Mouse (Mus musculus) embryonic facial prominence, embryonic 15.5 days (tissue): ENCODE data around the gene Inpp4a. TPM values are rescaled to one million over a fixed set of nuclear protein-coding genes. Genes with fewer than 3 reads are reported as not detected.

Experiments
- ATAC-seq: fragments of 200-750 bp; cut with Nextera tagmentation; 2 replicates; pipeline ENCODE4 v1.8.0; 2017; ENCODE audit warnings: low read depth, moderate TSS enrichment; ENCODE audit not compliant: insufficient number of reproducible peaks, low FRiP score, low TSS enrichment
- H3K27ac ChIP-seq: fragments of 300-500 bp; sonication (generic); replicated peaks from 2 replicates; pipeline ENCODE4 v1.5.1; 2015; ENCODE audit warnings: mild to moderate bottlenecking, inconsistent platforms
- H3K27me3 ChIP-seq: fragments of 300-500 bp; sonication (generic); 2 replicates; pipeline ENCODE4 v1.6.1; 2015; ENCODE audit warnings: inconsistent platforms
- H3K36me3 ChIP-seq: fragments of 300-500 bp; sonication (generic); 2 replicates; pipeline ENCODE4 v1.6.1; 2015; ENCODE audit warnings: mild to moderate bottlenecking, inconsistent platforms
- H3K4me1 ChIP-seq: fragments of 300-500 bp; sonication (generic); 2 replicates; pipeline ENCODE4 v1.6.1; 2015; ENCODE audit warnings: inconsistent platforms
- H3K4me2 ChIP-seq: fragments of 300-500 bp; sonication (generic); replicated peaks from 2 replicates; pipeline ENCODE4 v1.6.1; 2015; ENCODE audit warnings: mild to moderate bottlenecking, inconsistent platforms
- H3K4me3 ChIP-seq: fragments of 300-500 bp; sonication (generic); replicated peaks from 2 replicates; pipeline ENCODE4 v1.5.1; 2015; ENCODE audit warnings: mild to moderate bottlenecking, inconsistent platforms
- H3K9ac ChIP-seq: fragments of 300-500 bp; sonication (generic); 2 replicates; pipeline ENCODE4 v1.6.1; 2015; ENCODE audit warnings: inconsistent platforms
- H3K9me3 ChIP-seq: fragments of 300-500 bp; sonication (generic); replicated peaks from 2 replicates; pipeline ENCODE4 v1.6.1; 2016; ENCODE audit warnings: inconsistent platforms
- WGBS: fragments of 180-500 bp; shearing (Covaris S2); methylation state at CpG from one replicate; pipeline ENCODE4 v1.1.7; 2015; 5-methylcytosine and 5-hydroxymethylcytosine counted together
- polyA plus RNA-seq: library from polyadenylated mRNA; unstranded; fragments of >200 nt; fragmentation: Nextera tagmentation; extraction: Ambion mirVana; gene quantifications from 2 replicates; pipeline ENCODE4 v1.2.1, GENCODE M21; 2015

Inpp4a gene
- polyA plus RNA-seq, result 18.0 and 18.2 TPM in 2 replicates

GRCm38 (mm10) chr1:37299540-37300491 is at the start of gene Inpp4a:
TSS of gene Inpp4a (plus strand) at chr1:37299865.
- H3K9me3 ChIP-seq, result no peaks in the 10 kb centered on the region
- H3K4me3 ChIP-seq, result peak within 1 kb of the TSS; percentile 62
- no peaks in the 10 kb centered on the region for H3K36me3 ChIP-seq
- H3K4me2 ChIP-seq, result peak within 1 kb of the TSS; percentile 64
- H3K27me3 ChIP-seq, result no peaks in the 10 kb centered on the region
- under 1% methylated on average over 77 of the region's 77 CpGs for WGBS
- ATAC-seq, result peak; percentile 90
- peak within 1 kb of the TSS; percentile 62 for H3K9ac ChIP-seq
- peaks cover 4% of the 10 kb centered on the region; the same call in 1 of the 2 replicates for H3K4me1 ChIP-seq
- H3K27ac ChIP-seq, result no peak within 1 kb of the TSS; the same call in 1 of the 2 replicates

DNA sequence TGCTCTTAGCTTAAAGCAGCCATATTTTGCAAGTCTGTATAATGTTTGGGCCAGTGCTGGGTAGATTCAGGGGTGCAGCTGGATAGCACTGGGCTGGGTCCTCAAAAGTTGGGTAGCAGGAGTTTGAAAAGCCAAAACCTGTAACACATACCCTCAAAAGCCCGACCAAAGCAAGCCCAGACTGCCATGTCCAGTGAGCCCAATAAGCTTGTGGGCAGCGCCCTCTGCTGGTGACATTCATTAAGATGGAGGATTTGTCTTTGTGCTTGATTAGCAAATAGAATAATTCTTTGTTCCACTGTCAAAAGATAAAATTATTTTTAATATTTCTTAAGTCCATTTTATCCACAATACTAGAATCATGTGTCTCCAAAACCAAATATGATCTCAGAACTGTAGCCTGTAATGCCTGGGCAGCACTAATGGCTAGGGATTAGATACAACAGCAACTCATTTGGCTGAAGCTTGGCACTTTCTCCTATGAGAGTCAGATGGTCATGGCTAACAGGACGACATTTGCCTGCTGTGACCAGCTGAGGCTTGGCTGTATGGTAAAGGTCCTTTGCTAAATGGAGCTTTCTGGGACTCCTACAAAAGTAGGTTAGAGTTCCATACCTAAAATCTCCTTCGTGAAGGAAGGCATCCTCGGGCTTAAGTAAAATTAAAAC is 48.9 kb upstream of the Inpp4a start:
- no peak overlapping the region for H3K27ac ChIP-seq
- H3K4me2 ChIP-seq, result no peak overlapping the region
- ATAC-seq, result no peak
- WGBS, result 40% methylated on average over 5 of the region's 5 CpGs
- no peak overlapping the region for H3K9ac ChIP-seq
- H3K36me3 ChIP-seq, result no peaks in the 10 kb centered on the region
- no peaks in the 10 kb centered on the region for H3K9me3 ChIP-seq
- peaks cover 7% of the 10 kb centered on the region; the same call in 1 of the 2 replicates for H3K4me1 ChIP-seq
- no peaks in the 10 kb centered on the region for H3K27me3 ChIP-seq
- no peak overlapping the region for H3K4me3 ChIP-seq

DNA sequence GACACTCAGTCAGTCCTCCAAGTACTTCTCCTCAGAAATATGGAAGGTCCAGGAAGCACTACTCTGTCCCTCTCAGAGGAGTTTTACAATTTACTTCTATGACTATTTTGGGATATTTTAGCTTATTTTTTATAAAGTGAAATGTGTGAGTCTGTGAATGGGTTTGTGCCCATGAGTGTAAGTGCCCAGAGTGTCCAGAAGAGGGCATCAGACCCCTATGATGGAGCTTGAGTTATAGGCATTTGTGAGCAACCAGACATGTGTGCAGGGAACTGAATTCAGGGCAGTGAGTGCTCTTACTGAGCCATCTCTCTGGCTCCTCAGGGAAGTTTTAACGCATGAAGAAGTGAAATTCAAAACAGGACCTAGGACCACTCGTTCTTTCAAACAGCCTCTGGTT is 41.2 kb upstream of the Inpp4a start:
- WGBS, result 89% methylated on average over 2 of the region's 2 CpGs
- H3K9ac ChIP-seq, result no peak overlapping the region

GRCm38 (mm10) chr1:37272464-37272863 is 27.2 kb upstream of the Inpp4a start:
- Histone ChIP-seq H3K36me3 (no peaks in the 10 kb centered on the region), H3K4me3 (no peak overlapping the region), H3K4me1 (no peaks in the 10 kb centered on the region), H3K4me2 (no peak overlapping the region), H3K9me3 (no peaks in the 10 kb centered on the region), H3K9ac (no peak overlapping the region), H3K27me3 (0 out of 2 replicates have a peak, but pooled peaks cover 2% of the 10 kb centered on the region), H3K27ac (no peak overlapping the region)
- 6% methylated on average over 7 of the region's 7 CpGs for WGBS
- ATAC-seq, result no peak

More for the DNA sequence above, 41.2 kb upstream of the Inpp4a start:
- no peaks in the 10 kb centered on the region for H3K36me3 ChIP-seq
- H3K9me3 ChIP-seq, result 0 out of 2 replicates have a peak, but pooled peaks cover 3% of the 10 kb centered on the region
- H3K27me3 ChIP-seq, result no peaks in the 10 kb centered on the region
- no peak overlapping the region for H3K4me3 ChIP-seq
- no peak for ATAC-seq
- no peak overlapping the region for H3K27ac ChIP-seq
- H3K4me1 ChIP-seq, result no peaks in the 10 kb centered on the region
- H3K4me2 ChIP-seq, result no peak overlapping the region

GRCm38 (mm10) chr1:37286556-37286955 is 13.1 kb upstream of the Inpp4a start:
- Histone ChIP-seq H3K9me3 (no peaks in the 10 kb centered on the region), H3K4me3 (no peak overlapping the region)
- 74% methylated on average over 7 of the region's 7 CpGs for WGBS

DNA sequence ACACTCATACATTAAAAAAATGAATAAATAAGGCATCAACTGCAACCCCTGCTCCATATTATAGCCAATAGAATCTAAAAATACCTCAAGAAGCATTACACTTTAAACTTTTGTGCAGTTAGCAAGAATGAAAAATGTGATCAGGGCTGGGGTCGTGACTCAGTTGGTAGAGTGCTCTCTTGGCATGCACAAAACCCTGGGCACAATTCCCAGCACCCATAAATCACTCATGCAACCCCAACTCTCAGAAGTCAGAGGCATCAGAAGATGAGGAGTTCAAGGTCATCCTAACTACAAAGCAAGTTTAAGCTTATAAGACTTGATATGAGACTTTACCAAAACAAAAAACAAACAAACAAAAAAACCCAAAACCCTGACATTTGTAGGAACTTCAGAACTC is 11.9 kb upstream of the Inpp4a start:
- Histone ChIP-seq H3K4me3 (no peak overlapping the region), H3K27ac (no peak overlapping the region), H3K4me1 (no peaks in the 10 kb centered on the region), H3K36me3 (no peaks in the 10 kb centered on the region), H3K27me3 (no peaks in the 10 kb centered on the region), H3K4me2 (no peak overlapping the region), H3K9me3 (no peaks in the 10 kb centered on the region), H3K9ac (no peak overlapping the region)
- ATAC-seq, result no peak
- WGBS, result 88% methylated on average over 1 of the region's 1 CpGs

More at GRCm38 (mm10) chr1:37286556-37286955, 13.1 kb upstream of the Inpp4a start:
- no peak overlapping the region for H3K27ac ChIP-seq
- no peaks in the 10 kb centered on the region for H3K36me3 ChIP-seq
- no peaks in the 10 kb centered on the region for H3K27me3 ChIP-seq
- no peak overlapping the region for H3K9ac ChIP-seq
- no peaks in the 10 kb centered on the region for H3K4me1 ChIP-seq
- no peak for ATAC-seq
- no peak overlapping the region for H3K4me2 ChIP-seq

- Histone ChIP-seq H3K4me3 (no peak overlapping the region), H3K9ac (no peak overlapping the region), H3K4me1 (no peaks in the 10 kb centered on the region), H3K27ac (no peak overlapping the region), H3K36me3 (no peaks in the 10 kb centered on the region), H3K9me3 (no peaks in the 10 kb centered on the region), H3K27me3 (no peaks in the 10 kb centered on the region), H3K4me2 (no peak overlapping the region)
- ATAC-seq, result no peak
- WGBS, result 48% methylated on average over 11 of the region's 11 CpGs
These were observed 11.3 kb upstream of the Inpp4a start for GRCm38 (mm10) chr1:37288181-37288935.

- Histone ChIP-seq H3K4me1 (no peaks in the 10 kb centered on the region), H3K4me2 (no peak overlapping the region), H3K4me3 (no peak overlapping the region), H3K9ac (no peak overlapping the region), H3K27ac (no peak overlapping the region), H3K27me3 (no peaks in the 10 kb centered on the region), H3K36me3 (no peaks in the 10 kb centered on the region), H3K9me3 (no peaks in the 10 kb centered on the region)
- ATAC-seq, result no peak
- WGBS, result 74% methylated on average over 7 of the region's 7 CpGs
These were observed 10.7 kb upstream of the Inpp4a start for GRCm38 (mm10) chr1:37288941-37289340.

- no peaks in the 10 kb centered on the region for H3K36me3 ChIP-seq
- no peaks in the 10 kb centered on the region for H3K27me3 ChIP-seq
- ATAC-seq, result no peak
- H3K9me3 ChIP-seq, result no peaks in the 10 kb centered on the region
- H3K27ac ChIP-seq, result no peak overlapping the region
- peaks cover 4% of the 10 kb centered on the region; the same call in 1 of the 2 replicates for H3K4me1 ChIP-seq
- 52% methylated on average over 1 of the region's 1 CpGs for WGBS
- no peak overlapping the region for H3K4me2 ChIP-seq
- H3K9ac ChIP-seq, result no peak overlapping the region
- H3K4me3 ChIP-seq, result no peak overlapping the region
These were observed 3.3 kb upstream of the Inpp4a start for GRCm38 (mm10) chr1:37296414-37296813.

DNA sequence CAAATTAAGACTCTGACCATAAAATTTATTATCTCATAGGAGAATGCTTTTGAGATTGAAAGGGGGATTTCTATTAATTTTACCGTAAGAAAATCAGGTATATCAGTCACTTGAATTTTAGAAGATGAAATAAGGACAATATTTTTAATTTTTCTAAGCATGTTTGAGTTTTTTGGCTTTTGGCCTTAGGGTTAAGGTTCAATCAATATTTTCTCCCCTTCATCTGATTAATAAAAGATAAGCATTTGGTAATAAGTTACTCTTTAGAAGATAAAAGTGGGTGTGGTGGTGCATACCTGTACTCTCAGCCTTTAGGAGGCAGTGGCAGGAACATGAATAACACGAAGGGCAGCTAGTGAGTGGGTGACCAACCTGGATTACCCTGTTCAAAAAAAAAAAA is 761 bp upstream of the Inpp4a start:
- Histone ChIP-seq H3K27me3 (no peaks in the 10 kb centered on the region), H3K9ac (no peak overlapping the region), H3K4me1 (peaks cover 4% of the 10 kb centered on the region; the same call in 1 of the 2 replicates), H3K27ac (no peak overlapping the region), H3K4me2 (no peak overlapping the region), H3K36me3 (no peaks in the 10 kb centered on the region), H3K9me3 (no peaks in the 10 kb centered on the region), H3K4me3 (0 out of 2 replicates have a peak overlapping the region, but pooled peaks have one; percentile 62)
- WGBS, result 91% methylated on average over 2 of the region's 2 CpGs
- no peak for ATAC-seq
